Mouse (Mus musculus): ENCODE measurements at regions not wholly inside any gene's neighbourhood (a gene's known extent, or its start where the extent isn't known, plus 50 kb on each side); places are given as distances from the start of the nearest gene placed in this dataset.
A peak's percentile ranks its signal among the peaks of the same experiment; 100 is the strongest.

DNA sequence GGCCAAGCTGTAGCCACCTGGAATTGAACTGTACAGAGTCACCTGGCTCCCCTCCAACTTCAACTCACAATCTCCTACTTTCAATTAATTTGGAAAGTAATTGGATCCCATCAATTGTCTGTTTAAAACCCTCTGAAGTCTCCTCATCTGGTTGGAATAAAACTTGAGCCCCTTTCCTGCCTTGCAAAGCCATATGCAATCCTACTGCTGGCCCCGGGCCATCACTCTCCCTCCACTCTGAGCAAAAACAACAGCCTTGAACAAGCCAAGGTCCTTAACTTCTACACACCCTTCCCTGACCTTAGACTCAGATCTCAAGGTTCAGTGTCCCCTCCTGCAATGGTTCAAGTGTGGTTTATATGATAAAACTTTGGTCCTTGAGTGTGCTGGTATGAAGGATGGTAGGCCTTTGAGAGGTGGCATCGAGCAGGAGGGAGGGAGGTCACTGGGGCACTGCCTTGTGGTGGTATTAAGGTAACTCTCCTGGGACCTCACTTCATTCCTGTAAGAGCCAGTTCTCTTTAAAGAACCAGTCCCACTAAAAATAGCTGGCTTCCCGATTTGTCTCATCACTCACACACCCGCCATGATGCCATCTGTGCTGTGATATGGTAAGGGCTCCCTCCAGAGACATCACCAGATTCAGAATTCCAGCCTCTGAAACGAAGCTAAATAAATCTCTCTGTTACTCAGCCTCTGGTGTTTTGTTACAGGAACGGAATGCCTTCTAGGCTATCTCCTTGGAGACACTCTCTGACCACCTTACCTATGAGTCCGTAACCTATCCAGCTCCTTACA, 112.0 kb upstream of the Zmiz1 start:
- peak; percentile 60 for DNase-seq

- DNase-seq: peak; percentile 33
Observed at GRCm38 (mm10) chr14:25350282-25350964, 108.6 kb upstream of the Zmiz1 start.

- DNase-seq: no peak
Observed at GRCm38 (mm10) chr14:25353804-25354203, 105.2 kb upstream of the Zmiz1 start.

DNA sequence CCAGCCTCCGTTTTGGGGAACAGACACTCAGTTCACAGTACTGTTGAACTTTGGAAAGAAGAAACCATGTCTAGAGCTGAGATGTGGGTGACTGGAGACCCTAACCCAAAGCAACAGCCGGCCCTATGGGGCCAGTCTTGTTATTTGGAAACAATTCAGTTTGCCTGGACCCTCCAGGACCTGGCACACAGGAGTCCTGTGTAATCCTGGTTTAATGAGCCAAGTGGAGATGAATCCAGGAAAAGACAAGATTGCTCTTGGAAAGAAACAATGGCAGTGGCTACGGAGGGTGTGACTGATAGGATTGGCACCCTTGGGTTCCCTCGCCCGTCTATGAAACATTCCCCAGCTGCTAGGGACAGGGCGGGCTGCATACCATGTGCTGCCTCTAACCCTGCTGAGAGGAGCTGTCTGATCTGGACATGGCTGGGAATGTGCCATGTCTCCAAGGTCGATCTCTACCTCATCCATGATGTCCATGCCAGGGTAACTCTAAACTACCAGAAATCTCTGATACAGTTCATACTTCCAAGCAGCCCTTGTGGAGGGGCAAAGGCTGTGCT, 104.6 kb upstream of the Zmiz1 start:
- DNase-seq: no peak

DNA sequence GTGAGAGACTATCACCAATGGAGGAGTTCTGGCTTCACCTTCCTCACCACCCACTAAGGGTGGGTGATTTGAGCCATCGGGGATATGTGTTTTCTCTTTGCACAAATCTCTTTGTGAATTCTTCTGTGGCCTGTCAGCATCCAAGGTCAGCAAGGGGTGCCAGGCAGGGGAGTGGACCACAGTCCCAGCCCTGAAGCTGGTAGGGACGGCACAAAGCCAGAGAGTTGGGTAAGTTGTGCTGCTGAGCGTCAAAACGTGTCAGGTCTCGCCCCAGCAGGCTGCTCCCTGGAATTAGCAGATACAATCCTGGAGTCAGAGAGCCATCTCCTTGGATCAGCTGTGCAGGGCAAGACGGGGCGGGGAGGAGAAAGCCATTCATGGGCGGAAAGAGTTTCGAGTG, 101.2 kb upstream of the Zmiz1 start:
- no peak for DNase-seq

- no peak for DNase-seq
Observed at GRCm38 (mm10) chr14:25359824-25360294, 99.1 kb upstream of the Zmiz1 start.

GRCm38 (mm10) chr14:25360726-25361125, 98.3 kb upstream of the Zmiz1 start:
- DNase-seq: no peak

DNA sequence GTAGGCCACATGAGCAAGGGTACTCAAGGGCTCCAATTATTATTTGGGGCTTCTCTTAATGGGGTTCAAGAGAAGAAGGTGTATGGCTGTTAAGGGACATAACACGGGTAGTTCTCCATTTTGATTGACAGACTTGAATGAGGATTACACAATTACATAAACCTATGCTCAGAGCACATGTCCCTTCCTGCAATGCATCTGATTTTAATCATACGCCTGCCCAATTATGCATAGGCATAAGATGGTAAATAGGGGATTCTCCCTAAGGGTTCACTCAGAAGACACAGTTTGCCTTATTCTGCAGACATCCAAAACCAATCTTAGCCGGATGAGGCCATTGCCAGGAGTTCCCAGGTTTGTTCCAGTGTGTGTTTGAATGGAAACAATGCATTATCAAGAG, 97.9 kb upstream of the Zmiz1 start:
- no peak for DNase-seq

- no peak for DNase-seq
Observed at GRCm38 (mm10) chr14:25362771-25363170, 96.2 kb upstream of the Zmiz1 start.

GRCm38 (mm10) chr14:25365226-25365800, 93.7 kb upstream of the Zmiz1 start:
- no peak for DNase-seq

DNA sequence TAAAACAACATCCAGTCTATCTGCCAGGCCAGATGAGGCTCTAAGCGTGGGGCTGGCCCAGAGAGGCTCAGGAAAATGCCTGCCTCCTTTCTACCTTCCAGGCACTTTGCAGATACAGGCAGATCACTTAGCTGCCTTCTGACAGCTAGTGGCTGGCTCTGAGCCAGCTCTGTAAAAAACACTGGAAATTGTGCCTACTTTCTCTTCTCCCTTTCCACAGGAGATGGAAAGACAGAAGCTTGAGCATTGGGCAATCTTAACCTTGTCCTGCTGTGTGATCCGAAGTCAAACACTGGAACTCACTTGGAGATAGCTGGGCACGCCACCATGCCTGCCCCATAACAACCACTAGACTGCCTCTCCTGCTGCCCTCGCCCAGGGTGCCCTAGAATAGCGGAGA, 93.0 kb upstream of the Zmiz1 start:
- DNase-seq: no peak

DNA sequence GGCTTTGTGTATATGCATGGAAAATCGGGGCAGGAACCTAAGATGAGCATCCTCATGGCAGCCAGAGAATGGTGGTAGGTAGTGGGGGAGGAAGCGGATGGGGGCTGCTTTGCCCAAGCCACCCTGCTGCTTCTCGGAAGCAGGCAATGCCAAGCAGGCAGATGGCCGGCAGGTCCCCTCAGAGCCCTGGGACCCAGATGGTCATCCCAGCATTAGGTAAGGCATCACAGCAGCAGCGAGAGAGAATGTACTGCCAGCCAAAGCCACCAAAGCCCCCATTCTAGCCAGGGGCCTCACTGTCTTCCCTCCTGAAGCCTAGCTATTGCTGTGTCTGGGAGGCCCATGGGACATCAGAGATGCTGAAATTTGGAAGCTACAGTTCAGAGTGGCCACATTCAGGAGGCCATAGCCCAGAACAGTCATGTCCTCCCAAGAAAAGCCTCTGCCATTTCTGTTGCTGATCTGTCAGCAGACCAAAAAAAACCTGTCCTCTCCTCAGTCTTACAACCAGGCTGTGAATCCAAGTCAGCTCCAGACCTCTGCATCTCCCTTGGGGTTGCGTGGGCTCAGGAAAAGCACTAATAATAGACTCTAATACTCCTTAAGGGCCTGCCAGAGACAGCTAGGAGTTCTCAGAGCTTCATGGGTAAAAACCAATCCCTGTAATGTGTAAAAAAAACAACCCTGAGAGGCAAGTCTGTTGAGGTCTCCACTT, 88.5 kb upstream of the Zmiz1 start:
- DNase-seq: no peak

GRCm38 (mm10) chr14:25371021-25371400, 88.0 kb upstream of the Zmiz1 start:
- no peak for DNase-seq

GRCm38 (mm10) chr14:25371661-25372060, 87.3 kb upstream of the Zmiz1 start:
- DNase-seq: peak; percentile 53

DNA sequence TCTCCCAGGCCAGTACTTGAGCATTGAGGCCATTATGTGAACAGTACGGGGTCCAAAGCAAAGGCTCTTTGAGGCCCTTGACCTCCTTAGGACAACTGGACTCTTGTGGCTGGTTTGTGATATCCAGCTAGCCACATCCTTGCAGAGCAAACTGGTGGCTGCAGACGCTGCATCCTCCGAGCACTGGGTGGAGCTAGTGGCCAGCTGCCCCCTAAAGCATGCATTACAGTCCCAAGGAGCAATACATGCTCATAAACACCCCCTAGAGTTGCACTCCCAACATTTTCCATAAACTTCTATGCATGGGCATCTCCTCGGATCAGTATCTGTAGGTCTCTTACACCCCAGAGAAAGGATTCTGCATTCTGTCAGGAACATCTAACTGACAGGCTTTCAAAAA, 86.4 kb upstream of the Zmiz1 start:
- DNase-seq: no peak

DNA sequence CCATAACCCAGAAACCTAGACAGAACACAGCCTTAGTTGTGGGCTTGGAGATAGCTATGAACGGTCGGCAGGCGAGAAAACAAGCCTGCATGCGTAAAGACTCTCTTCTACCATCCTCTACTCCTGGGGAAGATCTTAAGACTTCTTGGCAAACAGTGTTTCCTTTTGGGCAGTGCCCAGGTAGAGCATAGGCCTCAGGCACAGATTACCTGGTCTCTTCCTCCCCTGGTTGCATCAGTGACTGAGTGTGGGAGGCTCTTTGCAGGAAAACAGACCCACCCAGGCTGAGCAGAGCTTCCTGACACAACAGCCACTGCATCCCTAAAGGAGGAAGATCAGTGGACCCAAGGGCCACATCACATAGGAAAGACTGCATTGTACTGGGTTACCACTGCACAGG, 85.8 kb upstream of the Zmiz1 start:
- DNase-seq: no peak

DNA sequence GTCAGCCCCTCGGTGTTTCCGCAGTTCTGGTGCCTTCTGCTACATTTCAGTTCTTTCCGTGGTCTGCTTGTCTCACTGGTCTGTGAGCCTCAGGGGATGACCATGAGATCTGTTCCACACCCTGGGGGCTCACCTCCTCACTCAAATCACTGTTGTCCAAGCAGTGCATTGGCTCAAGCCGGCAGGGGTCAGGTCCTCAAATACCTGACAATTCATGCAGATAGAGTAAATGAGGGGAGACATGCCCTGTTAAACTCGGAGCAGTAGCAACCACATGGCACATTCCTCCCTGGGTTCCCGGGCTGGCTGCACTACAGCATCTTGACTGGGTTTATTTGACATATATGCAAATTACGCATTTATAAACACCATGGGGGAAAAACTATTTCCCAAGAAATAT, 84.0 kb upstream of the Zmiz1 start:
- no peak for DNase-seq

GRCm38 (mm10) chr14:25377091-25377490, 81.9 kb upstream of the Zmiz1 start:
- no peak for DNase-seq

DNA sequence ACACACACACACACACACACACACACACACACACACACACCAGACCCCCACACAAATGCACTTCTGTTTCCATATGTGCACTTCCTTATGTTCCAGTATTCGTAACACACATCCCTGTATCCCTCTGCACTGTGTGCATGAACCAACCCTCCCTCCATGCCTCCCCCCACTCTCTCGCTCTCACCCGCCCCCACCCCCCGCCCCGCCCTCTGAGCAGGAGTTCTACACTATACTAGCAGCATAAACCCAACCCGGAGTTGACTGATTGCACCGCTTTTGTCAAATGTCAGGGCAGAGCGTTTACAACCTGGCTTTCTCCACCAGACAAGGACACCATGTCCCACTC, 81.5 kb upstream of the Zmiz1 start:
- no peak for DNase-seq

GRCm38 (mm10) chr14:25377900-25378716, 80.9 kb upstream of the Zmiz1 start:
- peak; percentile 82 for DNase-seq

GRCm38 (mm10) chr14:25378717-25379224, 80.2 kb upstream of the Zmiz1 start:
- DNase-seq: peak; percentile 53
